Mouse (Mus musculus) right cerebral cortex, postnatal 36 days (tissue): ENCODE data around the gene Fmr1.
"Not testable (repeated sequence)": the region's sequence is repeated elsewhere in the genome, so short reads cannot be mapped to it uniquely, and the experiment has no call there.

Experiments
- DNase-seq, 2 experiments: peaks; one replicate each; pipeline ENCODE4 v3.0.0; 2022; ENCODE audit warnings: low spot score in 2 of 2, mixed read lengths in 1 of 2

The Fmr1 gene

GRCm38 (mm10) chrX:68678333-68678740 lies at the start of gene Fmr1:
Gene Fmr1 (plus strand): TSS chrX:68678541.
- DNase-seq: peak; percentile 93 to 94

GRCm38 (mm10) chrX:68641603-68642002 lies 36.7 kb upstream of the Fmr1 start:
- DNase-seq: no peak

- peak in 1 of 2 experiments; percentile 4 for DNase-seq
Measured at GRCm38 (mm10) chrX:68645154-68645919, 33.0 kb upstream of the Fmr1 start.

- DNase-seq: no peak
Measured at GRCm38 (mm10) chrX:68677508-68677907, 833 bp upstream of the Fmr1 start.

- DNase-seq: no peak
Measured at GRCm38 (mm10) chrX:68678815-68679486, 610 bp downstream of the Fmr1 start.

- no peak for DNase-seq
Measured at GRCm38 (mm10) chrX:68684706-68685105, 6.4 kb downstream of the Fmr1 start.

- DNase-seq: not testable (repeated sequence)
Measured at GRCm38 (mm10) chrX:68691936-68692335, 13.6 kb downstream of the Fmr1 start.

GRCm38 (mm10) chrX:68736902-68737301 lies 58.6 kb downstream of the Fmr1 start:
- no peak for DNase-seq

GRCm38 (mm10) chrX:68740088-68740487 lies 61.7 kb downstream of the Fmr1 start:
- no peak for DNase-seq

- no peak for DNase-seq
Measured at GRCm38 (mm10) chrX:68761606-68762005, 83.3 kb downstream of the Fmr1 start, which contains the start of gene Fmr1nb. Gene Fmr1nb (plus strand): TSS chrX:68761839.
